Mouse (Mus musculus) cerebellum, adult 9-10 months (tissue): ENCODE results near the gene Kmt2e.
A peak's percentile ranks its signal among the peaks of the same experiment; 100 is the strongest.
"Not testable (repeated sequence)": the region's sequence is repeated elsewhere in the genome, so short reads cannot be mapped to it uniquely, and the experiment has no call there.

Experiments
- DNase-seq: peaks from one replicate; pipeline ENCODE4 v3.0.0; 2022

Kmt2e gene

DNA sequence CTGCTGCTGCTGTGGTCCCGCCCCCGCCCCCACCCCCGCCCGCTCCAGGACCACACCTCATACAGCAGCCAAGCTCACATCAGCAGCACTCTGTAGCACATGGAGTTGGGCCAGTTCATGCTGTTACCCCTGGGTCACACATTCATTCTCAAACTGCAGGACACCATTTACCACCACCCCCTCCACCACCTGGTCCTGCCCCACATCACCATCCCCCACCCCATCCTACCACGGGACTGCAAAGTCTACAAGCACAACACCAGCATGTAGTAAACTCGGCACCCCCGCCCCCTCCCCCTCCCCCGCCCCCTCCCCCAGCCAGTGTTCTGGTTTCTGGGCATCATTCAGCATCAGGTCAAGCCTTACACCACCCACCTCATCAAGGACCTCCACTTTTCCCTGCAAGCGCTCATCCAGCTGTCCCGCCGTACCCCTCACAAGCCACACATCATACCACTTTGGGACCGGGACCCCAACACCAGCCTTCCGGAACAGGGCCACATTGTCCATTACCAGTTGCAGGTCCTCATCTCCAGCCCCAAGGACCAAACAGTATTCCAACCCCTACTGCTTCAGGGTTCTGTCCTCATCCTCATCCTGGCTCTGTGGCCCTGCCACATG, 68.2 kb downstream of the Kmt2e start:
- no peak for DNase-seq

DNA sequence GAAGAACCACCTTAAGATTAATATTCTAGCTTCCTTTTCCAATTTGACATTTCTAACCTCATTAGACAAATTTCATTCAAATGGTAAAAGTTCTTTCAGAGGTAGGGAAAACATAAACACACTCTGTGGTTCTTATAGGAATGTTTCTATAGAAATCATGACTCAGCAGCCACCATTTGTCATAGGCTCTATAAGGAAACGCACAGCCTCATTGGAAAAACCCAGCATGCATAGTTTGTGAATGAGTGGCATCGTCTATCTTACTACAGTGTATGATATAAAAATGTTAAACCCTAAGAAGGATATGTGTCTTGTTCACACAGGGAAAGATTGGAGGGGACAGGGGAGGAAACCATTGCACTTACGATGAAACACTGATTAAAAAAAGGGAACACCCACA, 71.3 kb downstream of the Kmt2e start:
- DNase-seq, result no peak

DNA sequence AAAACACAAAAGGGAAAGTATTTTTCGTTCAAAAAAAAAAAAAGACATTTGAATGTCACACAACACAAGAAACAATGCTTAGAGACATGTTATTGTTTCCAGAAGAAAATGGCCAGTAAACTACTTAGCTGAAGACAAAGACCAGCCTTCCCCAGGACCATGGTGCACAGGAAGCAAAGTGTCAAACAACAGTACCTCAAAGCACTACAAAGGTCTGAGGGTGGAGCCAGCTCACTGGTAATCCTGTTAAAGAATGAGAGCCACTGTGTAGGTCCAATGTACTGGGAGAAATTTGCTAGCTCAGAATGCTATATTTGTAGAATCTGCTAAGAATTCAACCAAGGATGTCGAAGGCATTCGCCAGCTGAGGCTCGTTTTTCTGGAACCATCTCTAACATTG, 73.0 kb downstream of the Kmt2e start:
- DNase-seq, result no peak

DNA sequence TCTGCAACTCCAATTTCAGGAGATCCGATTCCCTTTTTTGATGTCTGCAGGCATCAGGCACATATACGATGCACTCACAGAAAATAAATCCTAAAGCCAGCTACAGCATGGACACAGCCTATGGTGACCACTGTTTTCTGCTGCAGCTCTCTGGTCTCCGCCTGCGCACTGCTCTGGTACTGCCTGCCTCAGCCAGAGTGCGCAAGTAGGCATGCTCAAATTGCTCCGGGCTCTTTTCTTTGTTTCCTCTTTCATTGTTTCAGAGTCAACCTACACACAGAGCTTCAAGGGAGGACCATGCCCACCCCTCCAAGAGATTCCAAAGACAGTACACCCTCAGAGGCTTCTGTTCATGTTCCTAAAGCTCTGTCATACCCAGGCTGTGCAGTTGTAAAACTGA, 74.4 kb downstream of the Kmt2e start:
- no peak for DNase-seq

GRCm38 (mm10) chr5:23511456-23511855, 77.2 kb downstream of the Kmt2e start:
- no peak for DNase-seq

DNA sequence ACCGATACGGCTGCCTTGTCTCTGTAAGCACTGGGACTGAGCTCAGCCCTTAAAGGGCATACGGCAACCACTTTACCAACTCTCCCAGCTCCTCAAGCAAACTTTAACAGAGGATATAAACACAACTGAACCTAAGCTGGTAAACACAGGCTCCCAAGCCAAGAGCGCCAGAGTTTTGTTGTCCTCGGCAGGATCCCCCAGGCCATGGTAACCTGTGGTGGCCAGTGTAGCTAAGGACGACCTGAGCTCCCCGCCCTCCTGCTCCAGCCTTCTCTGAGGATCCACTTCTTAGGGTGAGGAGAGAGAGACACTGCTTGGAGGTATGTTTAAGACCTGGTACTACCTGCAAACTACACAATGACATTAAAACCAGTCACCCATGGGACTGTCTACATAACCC, 78.3 kb downstream of the Kmt2e start:
- DNase-seq, result no peak

GRCm38 (mm10) chr5:23513468-23513867, 79.2 kb downstream of the Kmt2e start:
- no peak for DNase-seq

GRCm38 (mm10) chr5:23515038-23515437, 80.8 kb downstream of the Kmt2e start:
- DNase-seq, result no peak

GRCm38 (mm10) chr5:23516962-23517361, 82.7 kb downstream of the Kmt2e start:
- no peak for DNase-seq

GRCm38 (mm10) chr5:23517839-23518238, 83.6 kb downstream of the Kmt2e start:
- peak; percentile 34 for DNase-seq

GRCm38 (mm10) chr5:23518673-23519072, 84.4 kb downstream of the Kmt2e start:
- peak; percentile 57 for DNase-seq

DNA sequence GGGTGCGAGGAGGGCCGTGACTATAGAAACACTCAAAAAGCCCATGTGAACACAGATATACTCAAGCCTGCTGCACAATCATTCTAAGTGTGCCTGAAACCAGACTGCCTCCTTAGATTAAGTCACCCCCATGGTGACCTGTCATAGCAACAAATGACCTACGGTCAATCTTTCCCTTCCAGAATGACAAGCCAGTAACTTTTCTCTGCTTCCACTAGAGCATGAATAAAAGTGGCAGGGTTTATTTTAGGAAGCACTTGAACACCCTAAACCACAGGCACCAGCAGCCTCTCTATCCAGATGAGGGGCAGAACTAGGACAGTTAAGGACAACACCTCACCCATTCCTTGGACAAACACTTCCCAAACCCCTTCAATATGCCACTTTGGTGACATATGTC, 85.4 kb downstream of the Kmt2e start:
- no peak for DNase-seq

DNA sequence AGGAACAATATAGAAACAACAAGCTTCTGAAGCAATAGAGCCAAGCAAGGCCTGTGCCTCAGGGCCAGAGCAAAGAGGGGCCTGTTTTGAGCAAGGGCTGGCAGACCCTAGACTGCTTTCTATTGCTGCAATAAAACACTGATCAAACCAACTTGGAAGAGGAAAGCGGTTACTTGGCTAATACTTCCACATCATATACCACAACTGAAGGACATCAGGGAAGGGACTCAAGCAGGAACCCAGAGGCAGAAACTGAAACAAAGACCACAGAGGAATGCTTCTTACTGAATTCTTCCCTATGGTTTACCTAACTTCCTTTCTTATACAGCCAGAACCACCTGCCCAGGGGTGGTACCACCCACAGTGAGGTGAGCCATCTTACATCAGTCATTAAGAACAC, 87.4 kb downstream of the Kmt2e start:
- DNase-seq, result no peak

DNA sequence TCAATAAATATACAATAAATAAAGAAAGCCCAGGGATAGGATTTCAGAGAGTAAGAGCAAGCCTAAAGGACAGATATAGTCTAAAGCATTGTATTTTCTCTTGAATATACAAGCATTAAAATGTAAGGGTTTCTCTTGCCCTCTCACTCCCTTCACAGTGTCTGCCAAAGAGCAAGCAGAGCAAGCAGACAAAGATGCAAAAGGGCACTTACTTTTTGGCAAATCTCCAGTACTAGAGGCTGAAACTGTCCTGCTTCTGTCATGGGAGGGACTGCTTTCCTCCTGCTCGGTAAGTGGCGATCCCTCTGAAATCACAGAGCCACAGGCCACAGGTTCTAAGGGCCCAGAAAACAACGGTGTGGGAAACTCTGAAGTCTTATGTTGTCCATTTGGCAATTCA, 89.7 kb downstream of the Kmt2e start:
- no peak for DNase-seq

DNA sequence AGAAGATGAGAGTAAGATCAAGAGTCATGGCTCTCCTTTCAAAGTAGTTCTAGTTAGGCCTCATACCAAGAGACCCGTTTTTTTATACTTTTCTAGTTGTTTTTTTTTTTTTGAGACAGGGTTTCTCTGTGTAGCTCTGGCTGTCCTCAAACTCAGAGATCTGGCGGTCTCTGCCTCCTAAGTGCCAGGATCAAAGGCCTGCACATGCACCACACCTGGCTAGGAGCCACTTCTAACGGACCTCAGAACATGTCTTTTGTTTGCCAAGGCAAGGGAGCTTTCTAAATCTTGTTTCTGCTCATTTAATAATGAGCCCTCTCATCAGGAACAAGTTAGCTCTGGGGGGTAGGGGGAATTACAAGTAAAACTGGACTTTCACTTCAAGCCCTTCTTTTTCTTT, 90.4 kb downstream of the Kmt2e start:
- DNase-seq, result no peak

DNA sequence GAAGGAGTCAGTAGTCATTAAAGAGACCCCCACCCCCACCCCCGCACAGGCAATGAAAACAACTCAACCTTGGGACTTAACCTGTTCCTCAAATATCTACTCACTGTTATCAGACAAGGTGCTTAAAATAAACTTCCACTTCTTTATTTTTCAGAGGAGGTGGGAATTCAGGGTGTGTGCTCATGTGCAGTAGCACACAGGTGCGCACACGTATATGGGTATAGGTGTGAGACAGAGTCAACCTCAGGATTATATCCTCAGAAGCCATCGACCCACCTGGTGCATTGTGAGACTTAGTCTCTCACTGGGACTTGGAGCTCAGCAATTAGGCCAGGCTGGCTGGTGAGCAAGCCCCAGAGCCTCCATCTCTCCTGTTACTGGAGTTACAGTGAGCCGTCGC, 96.9 kb downstream of the Kmt2e start:
- DNase-seq, result no peak

DNA sequence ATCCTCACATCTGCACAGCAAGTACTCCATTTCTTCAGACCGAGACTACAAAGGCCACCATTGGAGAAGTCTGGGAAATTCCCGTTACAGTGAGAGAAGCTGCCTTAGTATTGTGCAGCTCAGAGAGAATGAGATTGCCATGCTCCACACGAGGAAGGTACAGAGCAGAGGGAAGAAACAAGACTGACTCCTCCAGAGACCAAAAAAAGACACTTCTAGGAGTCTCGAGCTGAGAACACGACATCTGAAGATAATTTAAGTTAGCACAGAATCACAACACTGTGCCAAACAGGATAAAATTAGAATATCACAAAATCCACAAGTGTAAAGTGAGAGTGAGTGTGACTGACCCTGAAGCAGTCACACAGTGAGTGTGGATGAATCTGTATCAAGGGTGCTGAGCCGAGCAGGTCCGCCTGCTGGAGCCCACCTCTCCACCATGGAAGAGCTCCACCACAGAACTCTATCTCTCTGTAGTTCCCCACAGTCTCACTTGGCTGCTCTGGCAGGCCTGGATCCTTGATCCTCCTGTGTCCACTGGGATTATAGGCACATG, 97.4 kb downstream of the Kmt2e start:
- no peak for DNase-seq

DNA sequence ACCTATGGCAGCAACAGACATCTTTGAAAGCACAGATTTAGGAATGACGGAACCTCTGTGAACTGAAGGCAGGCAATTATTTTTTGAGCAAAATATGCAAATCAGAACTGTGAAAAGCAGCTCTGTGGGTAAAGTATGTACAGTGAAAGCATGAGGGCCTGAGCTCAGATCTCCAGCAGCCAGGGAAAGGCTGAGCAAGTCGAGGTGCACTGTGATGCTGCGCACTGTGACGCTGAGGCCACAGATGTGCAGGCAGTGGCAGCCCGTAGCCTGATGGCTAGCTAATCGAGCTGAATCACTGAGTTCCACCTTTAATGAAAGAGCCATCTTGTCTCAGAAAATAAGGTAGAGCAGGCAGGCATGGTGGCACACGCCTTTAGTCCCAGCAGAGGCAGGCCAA, 101.5 kb downstream of the Kmt2e start:
- DNase-seq, result no peak

- DNase-seq, result no peak
These were observed 117.4 kb downstream of the Kmt2e start for GRCm38 (mm10) chr5:23551687-23552086.

DNA sequence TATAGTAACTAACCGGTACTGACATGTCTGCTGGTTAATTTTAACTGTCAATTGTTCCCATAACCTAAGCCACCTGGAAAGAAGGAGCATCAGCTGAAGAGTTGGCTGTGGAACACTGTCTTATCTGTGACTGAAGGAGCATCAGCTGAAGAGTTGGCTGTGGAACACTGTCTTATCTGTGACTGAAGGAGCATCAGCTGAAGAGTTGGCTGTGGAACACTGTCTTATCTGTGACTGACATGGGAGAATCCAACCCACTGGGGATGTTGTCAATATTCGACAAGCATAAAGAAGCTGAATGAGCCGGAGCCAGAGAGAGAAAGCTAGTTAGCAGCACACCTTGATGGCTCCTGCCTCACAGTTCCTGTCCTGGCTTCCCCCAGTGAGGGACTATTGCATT, 119.1 kb downstream of the Kmt2e start:
- DNase-seq, result not testable (repeated sequence)
